Mouse (Mus musculus) megakaryocyte-erythroid progenitor cell, adult 5-6 weeks (primary cell): ENCODE results near the gene Keap1. TPM values are rescaled to one million over a fixed set of nuclear protein-coding genes. Genes with fewer than 3 reads are reported as not detected.
"Not testable (repeated sequence)": the region's sequence is repeated elsewhere in the genome, so short reads cannot be mapped to it uniquely, and the experiment has no call there.

Source experiments
- ATAC-seq: replicated peaks from 2 replicates; pipeline ENCODE4 v1.8.0; 2016; ENCODE audit warnings: mild to moderate bottlenecking, inconsistent platforms; ENCODE audit not compliant: severe bottlenecking, poor library complexity, low FRiP score, low TSS enrichment
- total RNA-seq, 2 experiments: library from RNA; stranded (forward) in 1 of 2; stranded (reverse) in 1 of 2; fragments of 200-1000, 215-1000 nt in 1 of 2; fragments of >200 nt in 1 of 2; fragmentation: Nextera tagmentation in 1 of 2; gene quantifications; 2 replicates each; pipeline ENCODE4 v1.2.3; 2014 to 2017

Gene Keap1
- 25.3 and 27.2 TPM in 2 replicates for total RNA-seq (2014; fragmentation: Nextera tagmentation)
- 32.7 and 39.8 TPM in 2 replicates for total RNA-seq (2017)

DNA sequence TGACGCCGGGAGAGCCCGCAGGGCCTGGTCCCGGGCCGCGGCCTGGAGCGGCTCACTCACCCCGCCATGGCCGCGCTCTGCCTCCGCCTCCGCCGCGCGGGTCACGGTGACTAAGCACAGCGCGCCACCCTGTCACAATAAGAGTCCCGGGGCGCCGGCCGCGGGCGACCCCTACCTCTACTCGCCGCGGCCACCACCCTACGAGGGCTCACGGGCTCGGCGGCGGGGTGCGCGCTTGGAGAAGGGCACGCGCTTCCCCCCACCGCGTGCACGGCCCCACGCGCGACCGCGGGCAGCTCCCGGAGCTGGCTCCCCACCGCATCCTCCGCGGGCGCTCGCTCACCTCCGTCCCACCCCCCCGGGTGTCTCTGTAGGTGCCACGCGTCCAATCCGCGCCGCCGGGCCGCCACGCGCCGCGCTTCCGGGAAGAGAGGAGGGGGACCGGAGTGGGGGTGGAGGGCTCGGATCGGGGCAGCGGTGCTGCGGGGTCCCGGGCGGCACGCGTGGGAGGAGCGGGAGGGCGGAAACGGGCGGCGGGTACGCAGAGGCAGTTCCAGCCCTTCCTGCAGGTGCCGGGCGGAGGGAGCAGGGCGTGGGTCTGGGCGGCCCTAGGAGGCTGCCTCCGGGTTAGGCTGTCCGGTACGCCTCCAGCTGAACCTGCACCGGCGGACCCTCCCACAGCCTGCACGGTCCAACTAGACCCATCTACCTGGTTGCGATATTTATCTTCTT lies at the start of gene Keap1:
TSS of gene Keap1 (minus strand) at position 629 of the 732 bp plus-strand sequence.
- peak; percentile 53 for ATAC-seq

DNA sequence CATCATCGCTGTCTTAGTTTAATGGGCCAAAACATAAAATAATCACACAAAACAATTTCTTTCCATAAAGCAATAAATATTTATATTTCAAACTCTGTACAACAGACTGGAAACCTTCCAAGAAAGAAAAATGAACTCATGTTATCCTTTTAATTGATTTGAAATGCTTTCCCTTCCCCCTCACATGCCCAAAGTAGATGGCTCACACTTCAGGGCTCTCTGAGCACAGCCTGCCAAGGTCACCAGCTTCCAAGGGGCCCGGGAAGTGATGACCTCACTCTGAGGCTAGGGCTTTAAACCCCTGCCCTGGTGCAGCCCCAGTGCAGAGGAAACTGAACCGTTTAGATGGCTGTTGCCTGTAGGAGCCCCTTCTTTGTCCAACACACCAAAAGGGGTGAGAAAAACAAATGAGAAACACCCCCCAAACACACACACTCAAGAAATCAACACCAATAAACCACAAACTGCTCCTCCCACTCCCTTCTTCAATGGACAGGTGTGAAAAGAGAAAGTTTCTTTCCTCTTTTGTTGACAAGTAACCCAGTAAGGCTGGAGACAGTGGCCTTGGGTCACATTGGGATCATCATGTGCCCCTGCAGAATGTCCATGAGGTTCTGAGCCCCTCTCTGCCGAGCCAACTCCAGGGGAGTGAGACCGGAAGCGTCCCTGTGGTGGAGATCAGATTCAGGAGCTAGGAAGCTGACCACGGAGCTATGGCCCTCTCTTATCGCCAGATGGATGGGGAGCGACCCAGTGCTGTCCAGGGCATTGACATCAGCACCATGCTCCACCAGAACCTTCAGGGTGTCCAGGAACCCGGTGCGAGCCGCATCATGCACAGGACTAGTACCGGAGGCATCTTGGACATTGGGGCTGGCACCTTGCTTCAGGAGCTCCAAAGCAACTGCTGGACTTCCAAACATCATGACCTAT lies 49.5 kb upstream of the Keap1 start:
- ATAC-seq = no peak

DNA sequence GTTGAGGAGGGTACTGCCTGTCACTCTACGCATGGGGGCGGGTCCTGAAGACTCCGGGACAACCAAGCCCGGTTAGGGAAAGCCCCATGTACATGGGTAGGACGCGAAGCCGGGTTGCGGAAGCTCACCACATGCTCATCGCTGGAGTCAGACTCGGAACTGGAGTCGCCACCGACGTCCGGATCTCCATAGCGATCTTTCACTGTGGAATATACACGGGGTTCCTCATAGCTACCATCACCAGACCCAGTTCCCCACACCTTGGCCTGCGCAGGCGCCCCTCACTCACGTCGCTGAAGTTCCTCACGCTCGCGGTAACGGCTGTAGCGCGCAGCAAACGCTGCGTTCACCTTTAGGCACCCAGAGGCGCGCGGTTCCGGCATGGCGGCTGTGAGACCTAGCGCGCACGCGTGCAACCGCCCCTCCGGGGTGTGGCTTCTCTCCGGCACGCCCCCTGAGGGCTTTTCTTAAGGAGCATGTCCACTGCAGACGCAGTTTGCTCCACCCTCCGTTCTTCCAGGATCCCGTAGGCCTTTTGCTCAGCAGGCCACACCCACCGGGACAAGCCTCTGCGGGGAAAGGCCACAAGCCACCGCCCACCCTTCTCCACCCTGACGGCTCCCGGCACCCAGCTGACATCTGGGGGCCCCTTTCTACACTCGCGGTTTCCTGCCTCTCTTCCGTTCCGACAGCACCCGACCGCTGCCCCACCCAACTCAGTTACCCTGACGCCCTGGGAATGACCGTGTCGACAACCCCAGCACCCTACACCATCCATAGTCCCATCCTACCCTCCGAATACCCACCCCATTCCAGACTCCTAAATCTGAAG lies 48.6 kb upstream of the Keap1 start, which contains the start of gene Kri1:
TSS of gene Kri1 (minus strand) at position 399 of the 832 bp plus-strand sequence.
- peak; percentile 75 for ATAC-seq

DNA sequence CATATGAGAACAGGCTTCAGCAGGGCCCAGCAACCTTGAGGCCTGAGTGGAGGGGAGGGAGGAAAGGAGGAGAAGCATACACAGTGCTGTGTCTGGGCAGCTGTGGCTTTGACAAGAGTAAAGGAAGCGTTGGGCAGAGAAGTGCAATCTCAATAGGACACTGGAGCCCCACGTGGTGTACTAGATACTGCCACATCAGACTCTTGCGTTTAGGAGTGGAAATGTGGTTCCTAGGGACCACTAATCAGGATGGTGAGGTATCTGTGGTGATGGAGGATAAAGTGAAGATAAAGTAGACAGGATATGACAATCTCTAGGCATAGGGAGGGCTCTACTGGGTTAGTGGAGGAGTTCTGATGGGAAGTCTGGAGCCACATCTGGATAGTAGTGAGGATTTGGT lies 47.6 kb upstream of the Keap1 start:
- ATAC-seq = peak; percentile 14; the same call in 1 of the 2 replicates

DNA sequence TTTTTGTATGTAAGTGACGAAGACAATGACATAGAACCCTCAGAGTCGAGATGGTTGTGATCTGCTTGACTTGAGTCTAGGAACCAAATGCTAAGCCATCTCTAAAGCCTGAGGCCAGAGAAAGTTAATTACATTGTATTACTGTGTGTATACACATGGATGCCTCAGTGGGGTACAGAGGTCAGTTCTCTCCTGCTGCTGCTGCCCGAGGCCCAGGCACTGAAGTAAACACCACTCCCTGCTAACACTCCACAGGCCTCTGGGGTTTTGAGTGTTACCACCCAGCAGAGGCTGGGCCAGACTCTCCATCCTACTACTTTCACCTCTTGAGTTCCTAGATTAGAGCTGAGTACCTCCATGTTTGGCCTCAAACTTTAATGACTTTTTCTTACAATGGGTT lies 44.8 kb upstream of the Keap1 start:
- no peak for ATAC-seq

DNA sequence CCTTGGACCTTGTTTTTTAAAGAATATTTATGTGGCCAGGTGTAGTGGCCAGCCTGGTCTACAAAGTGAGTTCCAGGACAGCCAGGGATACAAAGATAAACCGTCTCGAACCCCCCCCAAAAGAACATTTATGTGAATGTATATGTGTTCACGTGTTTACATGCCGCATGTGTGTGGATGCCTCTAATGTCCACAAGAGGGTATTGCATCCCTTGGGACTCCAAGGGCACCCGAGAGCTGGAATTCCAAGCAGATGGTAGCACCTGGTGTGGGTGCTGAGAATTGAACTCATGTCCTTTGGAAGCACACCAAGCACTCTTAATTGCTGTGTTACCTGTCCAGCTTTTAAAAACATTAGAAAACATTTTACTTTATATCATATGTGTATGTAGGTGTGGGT lies 44.4 kb upstream of the Keap1 start:
- ATAC-seq = no peak

DNA sequence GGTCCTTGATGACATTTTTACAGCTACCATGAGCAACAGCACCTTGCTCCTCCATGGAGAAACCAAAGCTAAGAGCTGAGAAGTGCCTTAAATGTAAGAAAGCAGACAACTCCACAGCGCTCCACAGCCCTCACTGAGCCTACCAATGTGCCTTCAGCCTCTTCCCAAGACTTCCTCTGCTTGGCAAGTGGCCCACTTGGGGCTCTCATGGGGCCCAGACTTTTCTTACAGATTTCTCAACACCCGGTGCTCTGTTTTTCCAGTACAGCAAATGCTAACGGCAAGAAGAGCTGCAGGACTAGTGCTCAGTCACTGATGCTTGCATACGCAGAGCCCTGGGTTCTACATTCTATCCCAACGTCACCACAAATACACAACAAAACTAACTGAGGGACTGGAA lies 38.6 kb upstream of the Keap1 start:
- ATAC-seq = no peak

DNA sequence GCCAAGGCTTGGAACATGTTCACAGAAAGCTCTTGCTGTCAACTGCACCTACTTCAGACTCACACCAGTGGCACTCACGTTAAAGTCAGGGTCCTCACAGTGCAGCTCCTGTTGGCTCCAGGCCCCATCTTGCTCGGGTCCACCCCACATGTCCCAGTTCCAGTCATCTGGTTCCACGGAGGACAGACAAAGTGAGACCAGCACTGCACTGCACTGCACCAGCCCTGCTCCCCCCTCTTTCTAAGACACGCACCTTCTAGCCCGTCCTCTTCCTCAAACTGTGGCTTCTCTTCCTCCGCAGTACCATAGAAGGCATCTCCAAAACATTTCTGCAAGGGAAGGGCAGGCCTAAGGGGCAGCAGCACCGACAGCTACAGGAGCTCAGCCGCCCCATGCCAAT lies 37.1 kb upstream of the Keap1 start:
- ATAC-seq = no peak

DNA sequence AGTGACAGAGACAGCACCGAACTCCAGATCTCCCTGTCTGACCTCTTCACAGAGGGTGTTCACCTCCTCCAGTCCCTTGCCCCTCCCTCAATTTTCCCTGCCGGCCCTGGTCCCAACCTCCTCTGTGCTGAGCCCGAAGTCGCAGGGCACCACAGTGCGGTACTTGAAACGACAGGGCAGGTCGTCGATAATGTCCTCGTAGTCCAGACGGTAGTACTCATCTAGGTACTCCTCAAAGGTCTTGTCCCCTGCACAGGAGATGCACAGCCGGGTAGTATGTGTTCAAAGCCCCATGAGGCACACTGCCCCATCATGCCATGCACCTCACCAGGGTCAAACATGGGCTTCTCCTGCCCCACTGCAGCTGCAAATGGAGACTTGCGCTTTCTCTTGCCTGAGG lies 36.6 kb upstream of the Keap1 start:
- ATAC-seq = no peak

DNA sequence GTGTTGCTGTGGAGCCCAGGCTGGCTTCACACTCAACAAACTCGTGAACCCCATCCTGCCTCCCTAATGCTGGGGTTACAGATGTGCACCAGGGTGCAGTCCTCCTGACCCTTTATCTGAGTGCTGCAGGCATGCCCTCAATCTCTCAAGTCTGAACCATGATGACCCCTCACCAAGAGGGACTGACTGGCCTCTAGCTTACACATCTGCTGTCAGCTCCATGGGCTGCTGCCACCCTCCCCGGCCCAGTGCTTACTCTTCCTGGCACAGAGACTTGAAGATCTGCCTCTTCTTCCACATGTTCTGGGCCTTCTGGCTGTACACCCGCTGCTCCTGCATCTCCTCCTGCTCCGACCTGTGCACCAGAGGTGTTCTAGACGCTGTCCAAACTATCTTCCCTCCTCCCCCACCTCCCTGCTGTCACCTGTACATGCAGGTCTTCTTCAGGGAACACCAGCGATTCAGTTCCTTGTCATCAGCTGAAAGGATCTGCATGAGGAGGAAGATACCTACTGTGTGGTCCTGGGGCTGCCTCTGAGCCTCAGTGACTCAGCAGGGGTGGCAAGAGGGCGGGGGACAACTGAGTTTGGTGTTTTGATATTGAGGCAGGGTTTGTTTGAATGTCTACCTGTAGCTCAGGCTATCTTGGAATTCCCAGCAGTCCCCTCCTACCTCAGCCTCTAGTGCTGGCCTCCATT lies 36.0 kb upstream of the Keap1 start:
- ATAC-seq = peak; percentile 35; the same call in 1 of the 2 replicates

DNA sequence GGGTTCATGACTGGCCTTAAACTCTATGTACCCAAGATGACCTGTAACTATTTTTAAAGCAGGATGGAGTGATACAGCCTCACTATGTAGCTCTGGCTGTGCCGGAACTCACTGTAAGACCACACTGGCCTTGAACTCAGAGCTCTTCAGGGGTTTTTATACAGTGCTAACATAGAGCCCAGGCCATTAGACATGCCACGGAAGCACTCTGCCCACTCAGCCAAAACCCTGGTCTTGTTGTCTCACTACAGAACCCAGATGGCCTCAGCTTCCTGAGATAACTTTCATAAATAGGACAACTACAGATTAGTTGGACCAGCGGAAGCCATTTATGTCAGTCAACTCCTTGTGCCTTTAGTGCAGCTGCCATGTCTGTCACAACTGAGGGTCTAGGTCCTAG lies 35.2 kb upstream of the Keap1 start:
- ATAC-seq = no peak

DNA sequence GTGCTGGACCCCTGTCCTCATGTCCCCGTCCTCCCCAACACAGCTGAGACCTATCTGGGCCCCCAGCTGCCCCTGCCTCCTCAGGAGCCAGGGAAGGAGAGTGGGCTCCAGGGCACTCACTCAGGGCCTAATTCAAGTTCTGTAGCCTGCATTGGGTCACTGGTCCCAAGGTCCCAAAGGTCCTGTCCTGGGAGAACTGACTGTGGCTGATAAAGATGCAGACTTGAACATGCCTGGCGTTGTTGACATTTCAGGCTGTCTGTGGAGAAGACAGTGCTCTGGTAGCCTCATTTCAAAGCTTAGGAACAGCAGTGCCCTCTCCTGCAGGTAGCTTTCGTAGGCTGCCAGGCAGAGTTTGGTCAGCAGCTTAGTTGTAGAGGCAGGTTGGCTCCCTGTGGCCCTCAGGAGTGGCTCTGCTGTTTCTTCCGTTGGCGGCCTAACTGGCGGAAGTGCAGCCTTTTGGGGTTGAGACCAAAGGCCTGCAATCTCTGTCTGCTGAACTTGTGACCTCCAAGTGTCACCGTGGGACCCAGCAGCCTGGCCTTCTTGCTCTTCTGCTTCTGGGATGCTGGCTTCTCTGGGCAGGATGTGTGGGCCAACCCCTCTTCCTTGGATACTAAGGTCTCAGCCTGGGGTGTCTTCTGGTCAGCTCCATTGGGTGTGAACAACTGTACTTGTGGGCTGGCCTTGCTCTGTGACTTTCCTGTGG lies 34.5 kb upstream of the Keap1 start:
- no peak for ATAC-seq

DNA sequence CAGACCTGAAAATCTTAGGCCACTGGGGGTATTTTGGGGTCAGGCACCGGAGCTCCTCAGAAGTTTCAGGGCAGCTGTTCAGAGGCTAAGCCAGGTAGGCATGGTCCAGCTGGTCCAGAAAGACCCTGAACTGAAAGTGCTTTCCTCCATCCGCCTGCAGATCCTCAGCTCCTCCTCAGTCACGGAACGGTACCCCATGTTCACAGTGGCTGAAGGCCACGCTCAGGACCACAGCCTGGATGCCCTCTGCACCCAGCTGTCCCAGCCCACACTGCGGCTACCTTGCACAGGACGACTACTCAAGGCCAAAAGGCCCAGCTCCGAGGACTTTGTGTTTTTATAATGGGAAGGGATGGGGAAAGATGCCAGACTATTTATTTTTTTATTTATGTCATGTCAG lies 33.9 kb upstream of the Keap1 start:
- no peak for ATAC-seq

DNA sequence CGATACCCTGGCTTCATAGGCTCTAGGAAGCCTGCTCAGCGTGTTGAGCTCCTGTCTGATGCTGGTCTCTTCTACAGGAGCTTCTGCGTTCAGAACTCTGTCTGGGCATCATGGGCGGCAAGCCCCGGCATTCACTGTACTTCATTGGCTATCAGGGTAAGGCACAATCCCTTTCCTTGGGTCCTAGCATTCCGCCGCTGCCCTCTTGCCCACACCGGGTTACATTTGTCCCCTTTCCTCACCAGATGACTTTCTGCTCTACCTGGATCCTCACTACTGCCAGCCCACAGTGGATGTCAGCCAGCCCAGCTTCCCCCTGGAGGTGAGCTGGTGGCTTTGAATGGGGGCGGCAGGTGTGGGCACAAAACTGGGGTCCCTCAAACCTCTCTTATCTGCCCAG lies 33.2 kb upstream of the Keap1 start:
- ATAC-seq = no peak

DNA sequence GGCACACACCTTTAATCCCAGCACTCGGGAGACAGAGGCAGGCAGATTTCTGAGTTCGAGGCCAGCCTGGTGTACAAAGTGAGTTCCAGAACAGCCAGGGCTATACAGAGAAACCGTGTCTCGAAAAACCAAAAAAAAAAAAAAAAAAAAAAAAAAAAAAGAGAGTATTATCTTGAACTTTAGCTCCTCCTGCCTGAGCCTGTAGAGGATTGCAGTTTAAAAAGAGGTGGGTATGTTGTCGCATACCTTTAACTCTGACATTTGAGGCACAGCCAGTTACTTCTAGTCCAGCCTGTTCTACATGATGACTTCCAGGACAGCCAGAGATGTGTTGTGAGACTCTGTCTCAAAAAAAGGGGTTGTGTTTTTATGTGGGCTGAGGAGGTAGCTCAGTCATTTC lies 30.4 kb upstream of the Keap1 start:
- ATAC-seq = not testable (repeated sequence)

DNA sequence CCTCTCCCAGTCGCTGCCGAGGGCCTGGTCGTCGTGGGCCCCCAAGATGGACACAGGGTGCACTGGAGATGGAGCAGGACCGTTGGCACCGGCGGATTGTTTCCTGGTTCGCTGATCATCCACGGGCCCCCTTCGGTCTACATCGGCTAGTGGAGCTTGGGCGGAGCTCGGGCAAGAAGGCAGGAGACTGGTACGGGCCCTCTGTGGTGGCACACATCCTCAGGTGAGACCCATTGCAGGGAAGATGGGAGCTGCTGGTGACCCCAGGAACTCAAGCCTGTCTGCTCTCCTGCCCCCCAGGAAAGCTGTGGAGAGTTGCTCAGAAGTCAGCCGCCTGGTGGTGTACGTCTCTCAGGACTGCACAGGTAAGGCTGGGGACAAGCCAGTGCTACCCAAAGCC lies 29.1 kb upstream of the Keap1 start:
- ATAC-seq = no peak

DNA sequence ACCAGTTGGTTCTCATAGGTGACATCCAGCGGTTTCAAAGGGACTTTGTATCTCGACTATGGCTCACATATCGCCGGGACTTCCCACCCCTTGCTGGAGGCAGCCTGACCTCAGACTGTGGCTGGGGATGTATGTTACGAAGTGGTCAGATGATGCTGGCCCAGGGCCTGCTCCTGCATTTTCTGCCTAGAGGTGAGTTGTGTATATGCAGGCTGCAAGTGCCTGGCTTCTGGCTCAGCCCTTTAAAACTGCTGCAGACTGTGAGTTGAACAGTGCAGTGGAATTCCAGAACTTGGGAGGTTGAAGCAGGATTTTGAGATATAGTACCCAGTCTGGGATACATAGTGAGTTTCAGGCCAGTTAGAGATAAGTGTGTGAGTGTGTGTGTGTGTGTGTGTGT lies 27.7 kb upstream of the Keap1 start:
- ATAC-seq = no peak

DNA sequence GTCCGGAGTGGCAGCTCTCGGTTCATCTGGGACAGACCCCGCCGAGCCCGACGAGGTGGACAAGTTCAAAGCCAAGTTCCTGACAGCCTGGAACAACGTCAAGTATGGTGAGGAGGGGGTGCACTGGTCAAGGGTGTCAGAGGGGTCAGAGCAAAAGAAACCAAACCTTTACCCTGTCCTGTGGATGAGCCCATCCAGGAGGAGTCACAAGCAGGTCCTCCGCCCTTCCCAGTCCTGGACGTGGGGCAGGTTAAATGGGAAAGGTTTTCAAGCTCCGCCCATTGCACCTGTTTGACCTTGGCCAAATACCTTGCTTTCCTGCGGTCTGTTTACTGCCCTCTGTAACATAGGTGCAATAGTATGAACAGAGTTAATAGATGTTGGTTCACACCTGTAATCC lies 26.4 kb upstream of the Keap1 start:
- no peak for ATAC-seq
